Mouse (Mus musculus) gastrocnemius, adult 18-20 months (tissue): ENCODE results near the gene Tas2r117. TPM values are rescaled to one million over a fixed set of nuclear protein-coding genes. Genes with fewer than 3 reads are reported as not detected.

ENCODE experiments used
- DNase-seq: peaks from one replicate; pipeline ENCODE4 v3.0.0; 2021; ENCODE audit warnings: low spot score
- long read RNA-seq, 2 experiments: library from polyadenylated mRNA; stranded (forward); transcript quantifications; one replicate each; pipeline ENCODE4 v2.0.0; 2021
- total RNA-seq, 2 experiments: library from RNA; stranded (reverse); gene quantifications; 2 replicates each; pipeline ENCODE4 v1.2.3; 2021

Gene Tas2r117
- not detected for total RNA-seq
- long read RNA-seq, experiment 1, result 0 reads
- long read RNA-seq, experiment 2, result 0 reads

DNA sequence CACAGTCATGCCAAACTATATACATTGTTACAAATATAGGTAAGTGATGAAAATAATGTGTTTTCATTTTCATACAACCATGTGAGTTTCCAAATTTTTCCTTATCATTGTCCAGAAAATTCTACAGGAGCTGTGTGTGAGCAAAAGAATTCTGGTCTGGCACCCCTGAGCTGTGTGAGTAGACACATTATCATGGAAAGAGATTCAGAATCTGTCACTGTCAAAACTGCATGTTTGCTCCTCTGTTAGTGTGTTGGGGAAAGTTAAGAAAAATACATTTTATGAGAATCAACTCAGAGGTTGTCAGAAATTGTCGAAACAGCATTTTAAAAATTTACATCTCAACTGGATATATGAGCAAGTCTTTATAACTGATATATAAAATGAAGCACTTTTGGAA is at the start of gene Tas2r117:
Gene Tas2r117, plus strand, starts transcription at position 301 of the 400 bp plus-strand sequence.
- no peak for DNase-seq

DNA sequence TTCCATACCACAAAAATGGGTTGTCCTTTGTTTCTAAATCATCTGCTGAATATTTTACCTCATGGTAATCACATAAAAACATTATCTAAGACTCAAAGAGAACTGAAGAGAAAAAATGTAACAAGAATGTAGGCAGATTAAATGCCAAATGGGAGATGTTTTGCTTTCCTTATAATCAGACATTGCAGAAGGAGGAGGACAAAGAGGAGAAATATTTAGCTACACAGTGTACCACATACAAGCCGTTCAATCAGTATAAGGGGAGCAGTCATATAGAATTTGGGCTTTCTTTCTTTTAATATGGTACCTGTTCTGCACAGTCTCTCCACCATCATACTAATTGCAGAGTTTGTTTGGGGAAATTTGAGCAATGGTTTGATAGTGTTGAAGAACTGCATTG is 48.2 kb upstream of the Tas2r117 start, which contains the start of gene Tas2r124:
Gene Tas2r124, plus strand, starts transcription at position 301 of the 400 bp plus-strand sequence.
- DNase-seq, result no peak

- DNase-seq, result no peak
Observed at GRCm38 (mm10) chr6:132761831-132762230, 40.8 kb upstream of the Tas2r117 start, which contains the start of gene Tas2r102. Tas2r102 (plus strand) TSS chr6:132762131.

GRCm38 (mm10) chr6:132778062-132778461 is 24.6 kb upstream of the Tas2r117 start, which contains the start of gene Tas2r136:
Tas2r136 (minus strand) TSS chr6:132778162.
- DNase-seq, result no peak

DNA sequence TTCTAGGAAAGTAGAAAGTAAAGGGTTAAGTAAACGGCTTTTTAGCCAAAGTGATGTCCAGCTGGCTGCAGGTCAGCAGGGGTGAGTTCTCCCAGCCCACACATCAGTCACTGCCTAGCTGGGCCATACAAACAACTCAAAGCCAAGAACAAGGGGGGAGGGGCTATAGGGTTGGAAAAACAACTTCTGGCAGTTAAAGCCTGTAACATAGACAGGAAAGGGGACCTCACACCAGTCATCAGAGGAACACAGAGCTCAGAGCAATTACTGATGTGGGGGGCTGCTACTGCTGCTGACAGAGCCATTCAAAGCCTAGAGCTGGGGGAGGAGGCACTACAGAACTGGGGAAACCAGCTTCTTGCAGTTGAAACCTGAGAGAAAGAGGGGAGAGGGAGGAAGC is 7.2 kb upstream of the Tas2r117 start:
- DNase-seq, result no peak

DNA sequence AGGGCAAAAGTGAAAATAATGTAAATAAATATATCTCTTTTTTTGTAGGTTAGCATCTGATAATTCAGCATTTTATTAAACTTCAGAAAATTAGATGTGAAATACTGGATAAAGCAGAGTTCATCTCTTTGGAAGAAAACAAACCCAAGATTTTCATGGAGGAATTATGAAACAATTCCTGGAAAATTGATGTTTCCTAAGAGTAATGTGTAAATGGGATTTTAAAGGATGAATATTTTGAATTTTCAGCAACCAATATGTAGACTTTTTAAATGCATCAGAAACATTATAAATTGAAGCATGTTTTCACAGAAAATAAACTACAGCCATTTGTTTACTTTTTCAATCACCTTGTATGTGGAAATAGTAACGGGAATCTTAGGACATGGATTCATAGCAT is 44.2 kb downstream of the Tas2r117 start, which contains the start of gene Tas2r123:
Gene Tas2r123, plus strand, starts transcription at position 301 of the 400 bp plus-strand sequence.
- no peak for DNase-seq

Other genes with a start within 250 kb of the Tas2r117 start
- not detected for gene Prh1, start 233.0 kb upstream of the Tas2r117 start, total RNA-seq
- gene Prp2, start 206.9 kb upstream of the Tas2r117 start, total RNA-seq, result not detected
- gene A630073D07Rik, start 151.3 kb upstream of the Tas2r117 start, total RNA-seq, result not detected
- not detected for gene Tas2r120, start 145.9 kb upstream of the Tas2r117 start, total RNA-seq
- gene Tas2r121, start 101.8 kb upstream of the Tas2r117 start, total RNA-seq, result not detected
- not detected for gene Tas2r122, start 90.9 kb upstream of the Tas2r117 start, total RNA-seq
- not detected for gene Tas2r115, start 64.8 kb upstream of the Tas2r117 start, total RNA-seq
- not detected for gene Tas2r124, start 48.1 kb upstream of the Tas2r117 start, total RNA-seq
- gene Tas2r102, start 40.7 kb upstream of the Tas2r117 start, total RNA-seq, result not detected
- gene Tas2r136, start 24.7 kb upstream of the Tas2r117 start, total RNA-seq, result not detected
- not detected for gene Tas2r123, start 44.3 kb downstream of the Tas2r117 start, total RNA-seq
- not detected for gene Tas2r116, start 52.6 kb downstream of the Tas2r117 start, total RNA-seq
- not detected for gene Tas2r110, start 65.2 kb downstream of the Tas2r117 start, total RNA-seq
- not detected for gene Tas2r113, start 90.2 kb downstream of the Tas2r117 start, total RNA-seq
- gene Tas2r125, start 106.8 kb downstream of the Tas2r117 start, total RNA-seq, result not detected
- not detected for gene Tas2r129, start 148.3 kb downstream of the Tas2r117 start, total RNA-seq
- not detected for gene Tas2r131, start 155.1 kb downstream of the Tas2r117 start, total RNA-seq
- not detected for gene Tas2r109, start 178.1 kb downstream of the Tas2r117 start, total RNA-seq
- gene Tas2r103, start 234.3 kb downstream of the Tas2r117 start, total RNA-seq, result not detected